Mouse (Mus musculus) midbrain, embryonic 11.5 days (tissue): ENCODE measurements at regions not wholly inside any gene's neighbourhood (a gene's known extent, or its start where the extent isn't known, plus 50 kb on each side); places are given as distances from the start of the nearest gene placed in this dataset.

ENCODE experiments used
- ATAC-seq: fragments of 200-750 bp; cut with Nextera tagmentation; 2 replicates; pipeline ENCODE4 v1.8.0; 2017; ENCODE audit warnings: moderate TSS enrichment, moderate library complexity; ENCODE audit not compliant: low FRiP score
- DNase-seq: peaks from one replicate; pipeline ENCODE4 v3.0.0; 2015; ENCODE audit warnings: low spot score; ENCODE audit errors: missing footprints
- H3K27ac ChIP-seq: fragments of 300-500 bp; sonication (generic); 2 replicates; pipeline ENCODE4 v1.5.1; 2014; ENCODE audit warnings: low read depth, low read length
- H3K27me3 ChIP-seq: fragments of 300-500 bp; sonication (generic); 2 replicates; pipeline ENCODE4 v1.6.1; 2014; ENCODE audit warnings: mild to moderate bottlenecking, low read length, moderate library complexity, mixed read lengths; ENCODE audit not compliant: control insufficient read depth, insufficient read depth
- H3K36me3 ChIP-seq: fragments of 300-500 bp; sonication (generic); 2 replicates; pipeline ENCODE4 v1.6.1; 2014; ENCODE audit warnings: mild to moderate bottlenecking, low read length, moderate library complexity, mixed read lengths; ENCODE audit not compliant: control insufficient read depth, insufficient read depth
- H3K4me1 ChIP-seq: fragments of 300-500 bp; sonication (generic); 2 replicates; pipeline ENCODE4 v1.6.1; 2014; ENCODE audit warnings: low read length; ENCODE audit not compliant: control insufficient read depth, insufficient read depth
- H3K4me2 ChIP-seq: fragments of 300-500 bp; sonication (generic); 2 replicates; pipeline ENCODE4 v1.6.1; 2014; ENCODE audit warnings: mild to moderate bottlenecking, moderate library complexity
- H3K4me3 ChIP-seq: fragments of 300-500 bp; sonication (generic); 2 replicates; pipeline ENCODE4 v1.5.1; 2014; ENCODE audit warnings: low read depth, low read length
- H3K9ac ChIP-seq: fragments of 300-500 bp; sonication (generic); 2 replicates; pipeline ENCODE4 v1.6.1; 2014; ENCODE audit warnings: low read length
- H3K9me3 ChIP-seq: fragments of 300-500 bp; sonication (generic); 2 replicates; pipeline ENCODE4 v1.6.1; 2016; ENCODE audit warnings: low read length; ENCODE audit not compliant: control insufficient read depth
- WGBS: fragments of 180-500 bp; shearing (Covaris S2); extraction: QIAGEN DNeasy Blood & Tissue Kit; methylation state at CpG from one replicate; pipeline ENCODE4 v1.1.7; 2014; 5-methylcytosine and 5-hydroxymethylcytosine counted together

- Histone ChIP-seq H3K9ac (no peak overlapping the region), H3K4me2 (no peak overlapping the region), H3K36me3 (no peaks in the 10 kb centered on the region), H3K27me3 (no peaks in the 10 kb centered on the region), H3K4me1 (0 out of 2 replicates have a peak, but pooled peaks cover 4% of the 10 kb centered on the region), H3K4me3 (no peak overlapping the region), H3K27ac (no peak overlapping the region), H3K9me3 (no peaks in the 10 kb centered on the region)
- no peak for DNase-seq
- ATAC-seq, result no peak
- WGBS, result 63% methylated on average over 6 of the region's 6 CpGs
These were observed 125.5 kb upstream of the Lemd2 start for GRCm38 (mm10) chr17:27329791-27330190.

DNA sequence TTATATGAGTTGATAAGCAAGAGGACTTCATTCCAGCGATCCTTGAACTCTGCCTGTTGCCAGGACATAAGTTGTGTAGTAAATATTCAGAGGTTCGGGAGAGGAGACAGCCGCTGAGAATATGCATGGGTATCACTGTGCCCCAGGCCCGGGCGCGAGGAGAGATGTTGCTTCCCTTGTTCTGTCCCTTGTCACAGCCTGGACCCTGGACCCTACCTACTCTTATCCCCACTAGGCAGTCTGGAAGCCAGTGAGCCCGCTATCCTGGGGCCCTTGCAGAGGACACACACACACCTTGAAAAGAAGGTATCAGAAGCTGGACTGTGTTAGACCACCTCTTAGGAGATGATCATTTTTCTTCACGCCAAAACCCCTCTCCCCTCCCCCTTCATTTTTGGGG, 124.9 kb upstream of the Lemd2 start:
- Histone ChIP-seq H3K27ac (no peak overlapping the region), H3K4me1 (0 out of 2 replicates have a peak, but pooled peaks cover 4% of the 10 kb centered on the region), H3K36me3 (no peaks in the 10 kb centered on the region), H3K9me3 (no peaks in the 10 kb centered on the region), H3K27me3 (no peaks in the 10 kb centered on the region), H3K9ac (no peak overlapping the region), H3K4me2 (no peak overlapping the region), H3K4me3 (no peak overlapping the region)
- no peak for ATAC-seq
- DNase-seq, result no peak
- 87% methylated on average over 8 of the region's 8 CpGs for WGBS

GRCm38 (mm10) chr17:27325002-27325460, 120.8 kb upstream of the Lemd2 start:
- DNase-seq (peak; percentile 96), ATAC-seq (peak; percentile 93)
- no peaks in the 10 kb centered on the region for H3K9me3 ChIP-seq
- whole genome bisulfite sequencing, result 7% methylated on average over 18 of the region's 18 CpGs
- no peaks in the 10 kb centered on the region for H3K27me3 ChIP-seq
- H3K27ac ChIP-seq, result no peak overlapping the region
- peak overlapping the region; percentile 2; the same call in 1 of the 2 replicates for H3K4me3 ChIP-seq
- 0 out of 2 replicates have a peak, but pooled peaks cover 4% of the 10 kb centered on the region for H3K4me1 ChIP-seq
- H3K36me3 ChIP-seq, result no peaks in the 10 kb centered on the region
- peak overlapping the region; percentile 43 for H3K4me2 ChIP-seq
- H3K9ac ChIP-seq, result no peak overlapping the region

DNA sequence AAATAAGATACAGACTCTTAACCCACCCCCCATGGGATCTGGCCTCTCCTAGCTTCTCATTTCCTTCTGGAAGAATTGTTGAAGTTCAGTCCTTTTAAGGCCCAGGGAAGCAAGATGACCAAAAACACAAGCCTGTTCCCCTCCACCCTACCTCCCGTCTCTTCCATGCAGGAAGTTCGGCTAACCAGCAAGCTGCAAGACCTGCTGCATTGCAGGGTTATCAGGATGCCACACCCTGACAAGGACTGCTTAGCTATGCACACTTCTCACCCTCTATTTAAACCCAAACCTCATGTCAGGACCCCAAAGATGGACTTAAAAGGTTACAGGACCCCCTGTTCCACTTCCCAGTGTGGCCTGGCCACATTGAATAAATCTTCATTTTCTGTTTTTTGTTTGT, 119.2 kb upstream of the Lemd2 start:
- H3K27me3 ChIP-seq, result no peaks in the 10 kb centered on the region

GRCm38 (mm10) chr17:27322891-27323509, 118.7 kb upstream of the Lemd2 start:
- no peak for ATAC-seq
- Histone ChIP-seq H3K4me2 (no peak overlapping the region), H3K4me1 (0 out of 2 replicates have a peak, but pooled peaks cover 2% of the 10 kb centered on the region), H3K27ac (no peak overlapping the region), H3K4me3 (no peak overlapping the region), H3K36me3 (no peaks in the 10 kb centered on the region), H3K9me3 (no peaks in the 10 kb centered on the region), H3K9ac (no peak overlapping the region), H3K27me3 (no peaks in the 10 kb centered on the region)
- no peak for DNase-seq
- 70% methylated on average over 6 of the region's 6 CpGs for WGBS

More for the DNA sequence above, 119.2 kb upstream of the Lemd2 start:
- ATAC-seq (no peak), DNase-seq (no peak)
- no peak overlapping the region for H3K27ac ChIP-seq
- H3K4me2 ChIP-seq, result no peak overlapping the region
- no peak overlapping the region for H3K4me3 ChIP-seq
- H3K9ac ChIP-seq, result no peak overlapping the region
- H3K4me1 ChIP-seq, result 0 out of 2 replicates have a peak, but pooled peaks cover 2% of the 10 kb centered on the region
- no peaks in the 10 kb centered on the region for H3K36me3 ChIP-seq
- WGBS, result 71% methylated on average over 2 of the region's 2 CpGs
- no peaks in the 10 kb centered on the region for H3K9me3 ChIP-seq

GRCm38 (mm10) chr17:27318969-27319695, 114.9 kb upstream of the Lemd2 start:
- peaks cover 3% of the 10 kb centered on the region; the same call in 1 of the 2 replicates for H3K4me1 ChIP-seq
- ATAC-seq, result no peak
- H3K9me3 ChIP-seq, result no peaks in the 10 kb centered on the region
- no peak overlapping the region for H3K9ac ChIP-seq
- no peaks in the 10 kb centered on the region for H3K27me3 ChIP-seq
- H3K4me2 ChIP-seq, result no peak overlapping the region
- no peak overlapping the region for H3K27ac ChIP-seq
- H3K4me3 ChIP-seq, result no peak overlapping the region
- WGBS, result 76% methylated on average over 7 of the region's 7 CpGs
- no peaks in the 10 kb centered on the region for H3K36me3 ChIP-seq
- no peak for DNase-seq

GRCm38 (mm10) chr17:27317576-27318277, 113.5 kb upstream of the Lemd2 start:
- Histone ChIP-seq H3K9ac (no peak overlapping the region), H3K9me3 (no peaks in the 10 kb centered on the region), H3K27me3 (no peaks in the 10 kb centered on the region), H3K4me2 (no peak overlapping the region), H3K36me3 (no peaks in the 10 kb centered on the region), H3K27ac (no peak overlapping the region), H3K4me1 (peaks cover 3% of the 10 kb centered on the region; the same call in 1 of the 2 replicates), H3K4me3 (no peak overlapping the region)
- DNase-seq (peak; percentile 89), ATAC-seq (no peak)
- 56% methylated on average over 13 of the region's 14 CpGs for WGBS

DNA sequence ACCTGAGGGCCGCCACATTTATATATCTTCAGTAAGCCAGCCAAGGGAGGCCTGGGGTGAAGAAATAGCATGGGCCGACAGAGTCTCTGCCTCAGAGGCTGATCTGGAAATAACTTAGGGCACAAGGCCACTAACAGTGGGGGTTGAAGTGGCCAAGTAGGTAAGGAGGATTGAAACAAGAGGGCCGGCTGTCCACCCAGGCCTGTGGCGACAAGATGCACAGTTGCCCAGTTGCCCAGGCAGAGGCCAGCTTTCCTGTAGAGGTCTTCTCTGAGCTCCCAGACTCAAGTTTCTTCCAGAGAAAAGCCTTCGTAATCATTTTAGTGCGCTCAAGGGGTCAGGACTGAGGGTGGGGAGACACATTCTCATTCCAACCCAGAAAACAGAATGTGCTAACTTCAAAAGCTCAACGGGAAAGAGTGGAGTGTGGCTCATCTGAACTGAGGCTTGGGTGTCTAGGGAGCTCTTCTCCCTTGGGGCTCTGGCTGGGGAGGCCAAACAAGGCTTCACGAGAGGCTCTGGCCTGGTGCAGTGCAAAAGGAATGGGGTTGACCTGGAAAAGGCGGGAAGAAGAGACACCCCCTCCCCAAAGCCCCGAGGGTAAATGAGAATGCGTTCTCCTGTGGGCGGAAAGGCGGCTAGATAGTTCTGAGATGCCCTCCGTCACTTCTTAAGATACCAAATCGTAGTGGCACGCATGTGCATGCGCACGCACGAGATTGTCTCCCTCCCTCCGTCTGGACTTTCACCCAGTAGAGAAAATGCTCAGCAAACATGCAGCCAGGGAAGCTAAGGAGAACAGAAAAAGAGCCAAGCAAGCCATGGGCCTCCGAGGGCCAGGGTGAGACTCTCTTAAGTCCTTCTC, 112.7 kb upstream of the Lemd2 start:
- no peak overlapping the region for H3K27ac ChIP-seq
- no peaks in the 10 kb centered on the region for H3K36me3 ChIP-seq
- H3K9me3 ChIP-seq, result no peaks in the 10 kb centered on the region
- no peak overlapping the region for H3K9ac ChIP-seq
- H3K4me3 ChIP-seq, result no peak overlapping the region
- DNase-seq, result no peak
- WGBS, result 85% methylated on average over 21 of the region's 21 CpGs
- no peak for ATAC-seq
- H3K27me3 ChIP-seq, result no peaks in the 10 kb centered on the region
- no peak overlapping the region for H3K4me2 ChIP-seq
- peaks cover 3% of the 10 kb centered on the region; the same call in 1 of the 2 replicates for H3K4me1 ChIP-seq
